Mouse (Mus musculus) heart, postnatal 36 days (tissue): ENCODE results near the gene Vps35l. TPM values are rescaled to one million over a fixed set of nuclear protein-coding genes. Genes with fewer than 3 reads are reported as not detected.

Experiments used
- DNase-seq, 2 experiments: peaks; one replicate each; pipeline ENCODE4 v3.0.0; 2021 to 2022
- intact Hi-C: fragments of 180-260 bp; cut with DNase I; formaldehyde crosslinking; loops from one replicate; pipeline ENCODE4 v1.15.1; 2025
- total RNA-seq, 2 experiments: library from RNA; stranded (reverse); gene quantifications; 2 replicates each; pipeline ENCODE4 v1.2.3; 2021

The Vps35l gene
- total RNA-seq, 2 experiments from 2014 or later, result 21.7 to 25.5 TPM

GRCm38 (mm10) chr7:118769208-118769607 lies 29.2 kb downstream of the Vps35l start:
- no peak for DNase-seq
- intact Hi-C loops, result loop anchor here (2.0 to 10.0 kb wide), 4 partner anchors 48 to 746 kb away; partner anchors contain the start of genes Acsm5 and Iqck

- DNase-seq, result no peak
- intact Hi-C loops, result loop anchor here (2.0 to 10.0 kb wide), 4 partner anchors 47 to 745 kb away; partner anchors contain the start of genes Acsm5 and Iqck
These were observed 29.6 kb downstream of the Vps35l start for GRCm38 (mm10) chr7:118769655-118770054.

GRCm38 (mm10) chr7:118773027-118773426 lies 33.0 kb downstream of the Vps35l start:
- intact Hi-C loops, result no loop called here
- DNase-seq, result no peak

- intact Hi-C loops, result no loop called here
- no peak for DNase-seq
These were observed 36.0 kb downstream of the Vps35l start for GRCm38 (mm10) chr7:118775991-118776390.

- intact Hi-C loops, result no loop called here
- no peak for DNase-seq
These were observed 36.5 kb downstream of the Vps35l start for GRCm38 (mm10) chr7:118776491-118776890.

GRCm38 (mm10) chr7:118777598-118778394 lies 37.8 kb downstream of the Vps35l start:
- DNase-seq, result peak in 1 of 2 experiments; percentile 51
- intact Hi-C loops, result no loop called here

- intact Hi-C loops, result no loop called here
- no peak for DNase-seq
These were observed 38.5 kb downstream of the Vps35l start for GRCm38 (mm10) chr7:118778561-118778960.

GRCm38 (mm10) chr7:118783305-118784001 lies 43.4 kb downstream of the Vps35l start:
- intact Hi-C loops, result no loop called here

GRCm38 (mm10) chr7:118786091-118786490 lies 46.1 kb downstream of the Vps35l start:
- DNase-seq, result no peak
- intact Hi-C loops, result no loop called here

More at GRCm38 (mm10) chr7:118783305-118784001, 43.4 kb downstream of the Vps35l start:
- DNase-seq, result no peak

- intact Hi-C loops, result no loop called here
- DNase-seq, result no peak
These were observed 47.3 kb downstream of the Vps35l start for GRCm38 (mm10) chr7:118787326-118787725.

GRCm38 (mm10) chr7:118788481-118788880 lies 48.5 kb downstream of the Vps35l start:
- DNase-seq, result no peak
- intact Hi-C loops, result no loop called here

GRCm38 (mm10) chr7:118790292-118790691 lies 50.3 kb downstream of the Vps35l start:
- no peak for DNase-seq
- intact Hi-C loops, result no loop called here

- no peak for DNase-seq
- intact Hi-C loops, result no loop called here
These were observed 53.9 kb downstream of the Vps35l start for GRCm38 (mm10) chr7:118793899-118794298.

GRCm38 (mm10) chr7:118795779-118796178 lies 55.8 kb downstream of the Vps35l start:
- DNase-seq, result no peak
- intact Hi-C loops, result no loop called here

- intact Hi-C loops, result no loop called here
- DNase-seq, result no peak
These were observed 56.8 kb downstream of the Vps35l start for GRCm38 (mm10) chr7:118796838-118797237.

GRCm38 (mm10) chr7:118797600-118797999 lies 57.6 kb downstream of the Vps35l start:
- DNase-seq, result no peak
- intact Hi-C loops, result no loop called here

GRCm38 (mm10) chr7:118798105-118798570 lies 58.1 kb downstream of the Vps35l start:
- no peak for DNase-seq
- intact Hi-C loops, result no loop called here

- intact Hi-C loops, result no loop called here
- no peak for DNase-seq
These were observed 60.2 kb downstream of the Vps35l start for GRCm38 (mm10) chr7:118800112-118800734.

- DNase-seq, result peak in 1 of 2 experiments; percentile 47
These were observed 61.8 kb downstream of the Vps35l start for GRCm38 (mm10) chr7:118801791-118802190.

GRCm38 (mm10) chr7:118803425-118803824 lies 63.4 kb downstream of the Vps35l start:
- intact Hi-C loops, result no loop called here
- DNase-seq, result no peak

More at GRCm38 (mm10) chr7:118801791-118802190, 61.8 kb downstream of the Vps35l start:
- intact Hi-C loops, result no loop called here
